Mouse (Mus musculus): ENCODE results near the gene Mgat3.
A peak's percentile ranks its signal among the peaks of the same experiment; 100 is the strongest.

Mgat3 gene

DNA sequence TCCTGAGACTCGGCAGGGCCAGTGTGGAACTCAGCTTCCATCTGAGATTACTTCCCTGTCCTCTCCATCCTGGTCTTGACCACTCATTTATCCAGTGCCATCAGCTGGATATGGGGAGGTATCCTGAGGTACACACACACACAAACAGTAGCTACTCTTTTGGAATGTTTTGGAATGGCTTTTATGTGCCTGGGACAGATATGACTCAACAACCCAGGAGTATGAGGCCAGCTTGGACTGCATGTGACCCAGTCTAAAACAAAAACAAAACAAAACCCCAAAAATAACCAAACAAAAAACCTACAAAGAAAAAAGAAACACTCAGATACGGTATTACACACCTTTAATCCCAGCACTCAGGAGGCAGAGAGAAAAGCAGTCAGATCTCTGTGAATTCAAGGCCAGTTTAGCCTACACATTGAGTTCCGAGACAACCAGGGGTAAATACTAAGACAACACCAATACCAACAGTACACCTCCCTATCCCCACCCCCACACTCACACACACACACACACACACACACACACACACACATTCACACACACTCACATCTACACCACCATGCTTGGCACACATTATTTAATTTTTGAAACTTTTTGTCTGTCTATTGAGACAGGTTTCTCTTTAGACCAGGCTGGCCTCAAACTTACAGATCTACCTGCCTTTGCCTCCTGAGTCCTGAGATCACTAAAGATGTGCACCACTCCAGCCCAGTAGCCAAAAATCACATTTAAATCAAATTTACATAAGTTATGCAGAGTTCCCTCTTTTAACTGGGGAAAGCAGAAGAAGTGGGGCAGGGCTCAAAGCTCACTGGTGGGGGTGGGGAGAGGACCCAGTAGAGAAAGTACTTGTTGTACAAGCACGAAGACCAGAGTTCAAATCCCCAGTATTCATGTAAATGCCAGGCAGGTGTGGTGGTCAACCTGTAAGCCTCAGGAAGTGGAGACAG lies 46.5 kb downstream of the Mgat3 start:
- no peak for DNase-seq (ENCODE audit: extremely low read depth, insufficient read length, low spot score)

DNA sequence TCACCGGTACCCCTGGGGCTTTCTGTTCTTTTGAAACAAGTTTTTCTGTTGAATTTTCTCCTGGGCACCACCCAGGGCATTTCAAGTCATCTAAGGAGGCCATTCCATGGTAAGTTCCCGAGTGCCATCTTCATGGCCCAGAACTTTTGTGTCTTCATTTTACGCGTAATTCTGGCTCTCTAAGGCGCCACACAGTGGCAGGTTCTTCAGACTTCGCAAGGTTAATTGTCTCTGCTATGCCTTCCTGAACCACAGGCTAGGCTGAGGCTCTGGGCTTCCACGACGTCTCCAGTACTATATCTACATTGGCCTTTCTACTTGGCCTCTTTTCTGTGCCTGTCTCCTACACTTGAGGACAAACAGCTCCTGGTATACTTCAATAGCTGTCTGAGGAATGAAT lies 47.5 kb downstream of the Mgat3 start:
- no peak for DNase-seq (ENCODE audit: extremely low read depth, insufficient read length, low spot score)

DNA sequence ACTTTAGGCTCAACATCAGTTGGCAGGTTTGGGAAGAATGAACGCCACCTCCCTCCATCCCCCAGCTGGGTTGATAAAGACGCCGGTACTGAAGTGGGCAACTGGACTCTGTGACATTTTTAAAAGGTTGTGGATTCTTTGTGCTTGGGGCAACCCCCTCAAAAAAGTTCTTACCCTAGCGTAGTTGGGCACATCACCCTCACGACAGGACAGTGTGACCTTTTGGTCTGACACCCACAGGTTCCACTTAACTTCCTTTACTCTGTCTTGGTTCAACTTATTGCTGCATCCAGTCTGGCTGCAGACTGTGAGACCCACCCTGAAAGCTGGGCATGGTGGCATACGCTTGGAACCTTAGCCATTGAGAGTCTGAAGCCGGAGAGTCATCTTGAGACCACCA lies 50.2 kb downstream of the Mgat3 start:
- no peak for DNase-seq (ENCODE audit: extremely low read depth, insufficient read length, low spot score)

DNA sequence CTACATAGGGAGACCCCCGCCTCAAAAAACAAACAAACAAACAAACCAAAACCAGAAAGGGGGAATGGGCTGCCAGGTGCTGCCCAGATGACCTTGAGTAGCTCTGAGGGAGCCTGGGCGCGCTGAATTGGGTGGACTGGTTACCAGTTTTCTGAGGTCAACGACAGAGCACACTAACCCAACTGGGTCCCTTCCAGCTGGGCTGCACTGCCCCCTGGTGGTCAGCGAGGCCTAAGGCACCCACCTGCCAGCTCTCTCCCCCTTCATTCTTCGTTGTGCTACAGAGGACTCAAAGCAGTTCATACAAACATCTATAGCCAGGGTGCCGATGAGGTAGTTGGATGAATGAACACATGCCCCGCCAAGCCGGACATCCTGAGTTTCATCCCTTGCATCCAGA lies 51.7 kb downstream of the Mgat3 start:
- DNase-seq (ENCODE audit: extremely low read depth, insufficient read length, low spot score), result peak; percentile 72

DNA sequence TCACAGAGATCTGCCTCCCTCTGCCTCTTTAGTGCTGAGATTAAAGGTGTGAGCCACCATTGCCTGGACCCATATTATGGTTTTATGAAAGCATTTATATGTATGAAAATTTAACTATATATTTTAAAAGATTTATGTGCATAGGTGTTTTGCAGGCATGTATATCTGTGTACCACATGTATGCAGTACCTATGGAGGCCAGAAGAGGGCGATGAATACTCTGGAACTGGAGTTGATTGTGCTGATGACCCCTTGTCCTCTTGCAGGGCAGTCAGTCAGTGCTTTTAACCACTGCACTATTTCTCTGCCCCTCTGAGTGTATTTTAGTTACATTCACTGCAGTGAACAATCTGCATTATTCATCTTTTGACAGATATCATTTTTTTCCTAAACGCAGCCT lies 52.3 kb downstream of the Mgat3 start:
- DNase-seq (ENCODE audit: extremely low read depth, insufficient read length, low spot score), result no peak

DNA sequence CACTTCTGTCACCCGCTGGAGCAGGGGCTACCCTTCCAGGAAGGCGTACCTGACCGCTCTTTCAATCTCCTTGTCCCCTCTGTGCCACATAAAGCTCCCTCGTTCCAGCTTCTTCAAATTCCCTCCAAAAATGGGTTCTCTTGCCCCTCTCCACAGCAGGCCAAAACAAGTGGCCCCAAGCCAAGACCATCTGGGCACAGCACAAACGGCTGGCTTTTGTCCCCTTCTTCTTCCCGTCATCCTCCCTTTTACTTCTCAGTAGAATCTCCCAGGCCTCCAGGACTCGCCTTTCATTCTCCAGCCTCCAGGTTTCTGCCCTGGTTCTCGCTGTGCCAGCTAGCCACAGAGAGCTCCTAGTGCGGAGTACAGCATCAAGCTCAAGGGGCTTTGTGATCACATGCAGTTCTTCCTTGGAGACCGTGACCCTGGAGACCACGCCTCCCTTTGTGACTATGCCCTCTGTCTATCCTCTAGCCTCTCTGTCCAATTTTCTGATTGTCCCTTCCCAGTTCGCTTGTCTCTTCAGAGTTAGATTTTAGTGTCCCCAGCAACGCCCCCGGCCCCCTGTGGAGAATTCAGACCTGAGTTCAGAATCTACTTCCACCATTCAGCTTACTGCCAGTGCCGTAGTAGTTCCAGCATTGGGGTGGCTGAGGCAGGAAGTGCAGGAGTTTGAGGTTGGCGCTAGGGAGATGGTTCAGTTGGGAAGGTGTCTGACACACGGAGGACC lies 54.7 kb downstream of the Mgat3 start:
- DNase-seq (ENCODE audit: extremely low read depth, insufficient read length, low spot score), result no peak

- DNase-seq (ENCODE audit: extremely low read depth, insufficient read length, low spot score), result no peak
These were observed 58.8 kb downstream of the Mgat3 start for GRCm38 (mm10) chr15:80232331-80232730.

DNA sequence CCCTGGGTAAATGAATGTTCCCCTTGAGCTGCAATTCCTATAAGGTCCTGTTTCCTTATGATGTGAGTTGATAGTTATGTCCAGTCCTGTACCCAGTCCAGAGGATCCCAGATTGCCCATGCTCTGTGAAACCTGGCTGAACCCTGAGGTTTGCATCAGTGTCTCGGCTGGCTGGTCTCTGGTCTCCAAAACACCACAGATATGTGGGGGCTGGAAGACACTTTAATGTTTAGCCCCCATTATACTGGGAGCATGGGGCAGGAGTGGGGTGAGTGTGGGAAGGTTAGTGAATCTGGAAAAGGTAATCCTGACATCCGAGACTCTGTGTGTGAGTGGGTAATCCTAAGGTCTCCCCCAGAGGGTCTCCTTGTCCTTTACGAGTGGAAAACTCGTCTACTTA lies 59.5 kb downstream of the Mgat3 start:
- DNase-seq (ENCODE audit: extremely low read depth, insufficient read length, low spot score), result no peak

GRCm38 (mm10) chr15:80233733-80234509 lies 60.4 kb downstream of the Mgat3 start, which contains the start of gene Mief1:
TSS of gene Mief1 (plus strand) at chr15:80234018.
- DNase-seq (ENCODE audit: extremely low read depth, insufficient read length, low spot score), result peak; percentile 100

GRCm38 (mm10) chr15:80235535-80235934 lies 62.0 kb downstream of the Mgat3 start, which contains the start of gene AC140267.1:
TSS of gene AC140267.1 (plus strand) at chr15:80235835.
- DNase-seq (ENCODE audit: extremely low read depth, insufficient read length, low spot score), result no peak

GRCm38 (mm10) chr15:80248135-80248534 lies 74.6 kb downstream of the Mgat3 start:
- no peak for DNase-seq (ENCODE audit: extremely low read depth, insufficient read length, low spot score)

DNA sequence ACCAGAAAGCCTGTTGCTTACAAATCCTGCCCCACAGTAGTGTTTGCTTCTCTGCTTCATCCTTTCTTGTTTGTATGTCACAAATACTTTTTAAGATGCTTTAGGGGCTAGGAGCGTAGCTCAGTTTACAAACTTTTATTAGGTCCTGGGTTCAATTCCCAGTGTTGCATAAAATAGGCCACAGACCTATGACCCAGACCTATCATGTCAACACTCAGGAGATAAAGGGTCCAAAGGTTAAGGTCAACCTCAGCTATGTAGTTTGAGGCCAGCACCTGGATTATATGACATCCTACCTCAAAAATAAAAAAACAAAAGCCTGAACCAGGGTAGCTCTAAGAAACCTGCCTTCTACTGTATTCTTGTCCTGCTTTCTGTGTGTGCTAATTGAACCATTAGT lies 75.1 kb downstream of the Mgat3 start:
- no peak for DNase-seq (ENCODE audit: extremely low read depth, insufficient read length, low spot score)

- no peak for DNase-seq (ENCODE audit: extremely low read depth, insufficient read length, low spot score)
These were observed 76.2 kb downstream of the Mgat3 start for GRCm38 (mm10) chr15:80249672-80250071.

DNA sequence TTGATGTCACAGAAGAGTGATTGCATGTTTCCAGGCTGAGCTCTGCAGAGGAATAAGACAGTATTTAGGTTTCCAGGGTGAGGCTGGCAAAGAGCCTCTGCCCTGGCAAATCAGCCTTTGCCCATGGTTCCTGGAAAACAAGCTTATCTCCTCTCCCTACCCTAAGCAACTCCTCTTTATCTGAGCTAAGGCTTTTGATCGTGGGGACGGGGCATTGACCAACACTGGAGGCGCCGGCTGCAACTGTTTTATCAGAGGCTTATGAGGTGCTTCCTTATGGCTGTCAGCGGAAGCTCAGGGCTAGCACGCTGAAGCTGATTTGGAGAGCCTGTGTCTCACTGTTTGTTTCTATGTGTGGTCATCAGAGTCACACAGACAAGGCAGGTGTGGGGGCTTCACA lies 77.1 kb downstream of the Mgat3 start:
- no peak for DNase-seq (ENCODE audit: extremely low read depth, insufficient read length, low spot score)

GRCm38 (mm10) chr15:80253530-80253929 lies 80.0 kb downstream of the Mgat3 start:
- DNase-seq (ENCODE audit: extremely low read depth, insufficient read length, low spot score), result no peak

DNA sequence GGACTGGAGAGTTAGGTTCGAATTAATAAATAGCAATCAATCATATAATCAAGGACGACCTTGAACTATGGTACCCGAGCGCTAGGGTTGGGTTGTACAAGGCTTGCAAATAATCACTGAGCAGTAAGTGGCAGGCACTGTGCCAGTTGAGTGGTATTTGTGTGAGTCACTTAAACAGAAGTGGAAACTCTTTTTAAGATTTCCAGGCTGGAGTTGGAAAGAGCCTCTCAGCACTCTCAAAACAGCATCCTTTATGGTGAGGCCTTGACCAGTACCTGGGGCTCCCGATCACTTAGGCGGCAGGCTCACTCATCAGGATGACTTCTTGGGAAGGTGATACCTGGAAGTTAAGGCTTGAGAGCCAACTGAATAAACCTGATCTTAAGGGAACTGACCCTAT lies 80.7 kb downstream of the Mgat3 start:
- DNase-seq (ENCODE audit: extremely low read depth, insufficient read length, low spot score), result peak; percentile 42

GRCm38 (mm10) chr15:80254847-80255645 lies 81.5 kb downstream of the Mgat3 start, which contains the start of gene Atf4:
TSS of gene Atf4 (plus strand) at chr15:80255184.
- peak; percentile 100 for DNase-seq (ENCODE audit: extremely low read depth, insufficient read length, low spot score)

GRCm38 (mm10) chr15:80255646-80256121 lies 82.2 kb downstream of the Mgat3 start:
- peak; percentile 93 for DNase-seq (ENCODE audit: extremely low read depth, insufficient read length, low spot score)

- no peak for DNase-seq (ENCODE audit: extremely low read depth, insufficient read length, low spot score)
These were observed 82.7 kb downstream of the Mgat3 start for GRCm38 (mm10) chr15:80256242-80256641.

Data from 3134 (cell line).